In genomic region chr11:110167459-110168251, GRCm38 (mm10) we compare ENCODE assay signal across 9 mouse cellular contexts. TPM values are rescaled to one million over a fixed set of nuclear protein-coding genes. Genes with fewer than 3 reads are reported as not detected.
DNase-seq lines count a peak whose midpoint lies in the region; ATAC-seq and TF ChIP-seq lines count a peak whose summit lies in the region.
"Had no signal": no experiment of that assay in that cellular context is flagged by ENCODE, and none has a peak within 500 bp of the region (broad histone marks: within the 10 kb centered on the region; RNA-seq: fewer than 3 reads in every experiment).

Gene Abca9 (minus strand): TSS chr11:110168196.

- peak within 1 kb of the TSS; percentile 35 for H3K9ac ChIP-seq in heart, embryonic 14.5 days (ENCODE audit: low read length)
- no peak within 1 kb of the TSS for H3K9ac ChIP-seq in neural tube, embryonic 13.5 days
- H3K9ac ChIP-seq: neural tube, embryonic 12.5 days had no signal

- H3K27me3 ChIP-seq in heart, embryonic 14.5 days (ENCODE audit: control insufficient read depth, insufficient read depth, low read length), result no peaks in the 10 kb centered on the region
- no peaks in the 10 kb centered on the region for H3K27me3 ChIP-seq in neural tube, embryonic 13.5 days
- H3K27me3 ChIP-seq in thymus, adult 2 months (ENCODE audit: control insufficient read depth, insufficient read depth, low read length), result no peaks in the 10 kb centered on the region
- H3K27me3 ChIP-seq: neural tube, embryonic 12.5 days had no signal

- no peak for TF ChIP-seq CTCF in thymus, adult 2 months (IDR thresholded peaks at IDR 0.05; ENCODE audit: borderline replicate concordance, control insufficient read depth, extremely low read depth, insufficient read depth, low read length, poor library complexity)

- no peak for ATAC-seq in heart, embryonic 14.5 days (ENCODE audit: insufficient number of reproducible peaks, insufficient read depth, low FRiP score, low read depth)
- no peak for ATAC-seq in neural tube, embryonic 13.5 days (ENCODE audit: low read depth)

- DNase-seq in embryo, embryonic 10.5 days (ENCODE audit: low spot score), result peak; percentile 35
- DNase-seq in embryo, embryonic 10 days (ENCODE audit: low spot score), result no peak
- DNase-seq in Muller cell, postnatal 12 days (ENCODE audit: inconsistent ontology term), result peak; percentile 81
- DNase-seq in embryo, embryonic 11.5 days (ENCODE audit: low read depth, low spot score), result peak; percentile 9
- DNase-seq in layer of hippocampus, postnatal 36 days, result peak; percentile 11 to 13
- DNase-seq in thymus, adult 2 months, result no peak

- no peak for TF ChIP-seq POLR2A in thymus, adult 2 months (IDR thresholded peaks at IDR 0.05; ENCODE audit: control insufficient read depth, extremely low read depth, insufficient read depth, low read length, poor library complexity)

- H3K27ac ChIP-seq in heart, embryonic 14.5 days (replicated peaks in 1 of 2; ENCODE audit: control insufficient read depth in 1 of 2, insufficient read depth in 1 of 2, low read depth in 2 of 2, low read length in 2 of 2), result peak within 1 kb of the TSS; percentile 66 to 73
- H3K27ac ChIP-seq in neural tube, embryonic 13.5 days (replicated peaks), result 0 out of 2 replicates have a peak within 1 kb of the TSS, but pooled peaks have one; percentile 9
- H3K27ac ChIP-seq in thymus, adult 2 months (ENCODE audit: control insufficient read depth, insufficient read depth, low read length), result no peak within 1 kb of the TSS
- H3K27ac ChIP-seq: neural tube, embryonic 12.5 days had no signal

- H3K4me2 ChIP-seq in heart, embryonic 14.5 days (ENCODE audit: low read length), result peak within 1 kb of the TSS; percentile 46
- H3K4me2 ChIP-seq in neural tube, embryonic 13.5 days, result no peak within 1 kb of the TSS
- H3K4me2 ChIP-seq: neural tube, embryonic 12.5 days had no signal

- H3K9me3 ChIP-seq in heart, embryonic 14.5 days (ENCODE audit: control insufficient read depth, low read length), result no peaks in the 10 kb centered on the region
- H3K9me3 ChIP-seq in neural tube, embryonic 13.5 days, result no peaks in the 10 kb centered on the region
- H3K9me3 ChIP-seq: neural tube, embryonic 12.5 days had no signal

- 26% methylated on average over 12 of the region's 12 CpGs for WGBS in heart, embryonic 14.5 days
- 61% methylated on average over 12 of the region's 12 CpGs for WGBS in neural tube, embryonic 13.5 days
- WGBS in thymus, adult 2 months, result 76% methylated on average over 12 of the region's 12 CpGs

- peak within 1 kb of the TSS; percentile 10 to 26; a peak in 2 of 4 replicates for H3K4me3 ChIP-seq in heart, embryonic 14.5 days (ENCODE audit: control insufficient read depth in 1 of 2, insufficient read depth in 1 of 2, low read depth in 1 of 2, low read length in 2 of 2)
- peak within 1 kb of the TSS; percentile 6; the same call in 1 of the 2 replicates for H3K4me3 ChIP-seq in neural tube, embryonic 13.5 days
- no peak within 1 kb of the TSS for H3K4me3 ChIP-seq in thymus, adult 2 months (ENCODE audit: control insufficient read depth, insufficient read depth, low read length)
- H3K4me3 ChIP-seq: neural tube, embryonic 12.5 days had no signal

- H3K36me3 ChIP-seq in heart, embryonic 14.5 days (ENCODE audit: control insufficient read depth, insufficient read depth, low read length), result no peaks in the 10 kb centered on the region
- H3K36me3 ChIP-seq in neural tube, embryonic 13.5 days, result no peaks in the 10 kb centered on the region
- H3K36me3 ChIP-seq in thymus, adult 2 months (ENCODE audit: control insufficient read depth, insufficient read depth, low read length), result no peaks in the 10 kb centered on the region
- H3K36me3 ChIP-seq: neural tube, embryonic 12.5 days had no signal

- H3K4me1 ChIP-seq in heart, embryonic 14.5 days (ENCODE audit: control insufficient read depth in 2 of 2, insufficient read depth in 2 of 2, low read length in 2 of 2), result no peaks in the 10 kb centered on the region; a peak in 1 of 4 replicates
- H3K4me1 ChIP-seq in neural tube, embryonic 13.5 days (replicated peaks), result no peaks in the 10 kb centered on the region
- no peaks in the 10 kb centered on the region for H3K4me1 ChIP-seq in thymus, adult 2 months (replicated peaks; ENCODE audit: control insufficient read depth, insufficient read depth, low read length)
- H3K4me1 ChIP-seq: neural tube, embryonic 12.5 days had no signal

RNA-seq across cellular contexts. Expression of gene Abca9, which starts in this region (rescaled TPM):
- polyA plus RNA-seq in heart, embryonic 14.5 days (2014; fragmentation: Nextera tagmentation; extraction: Ambion mirVana), result 4.2 and 4.5 TPM in 2 replicates
- 1 to 10 TPM; 6.3 to 7.0 TPM for total RNA-seq in layer of hippocampus, postnatal 36 days (2021)
- 3.9 and 4.6 TPM in 2 replicates for polyA plus RNA-seq in neural tube, embryonic 13.5 days (2015; fragmentation: Nextera tagmentation; extraction: Ambion mirVana)
- 0.65 and 1.00 TPM in 2 replicates for polyA plus RNA-seq in thymus, adult 2 months (2012; rRNA removed)

Comparison
In these comparisons a context has a peak if more than half of its experiments do, and no peak if none do; other contexts are left out.
1. DNase-seq: peak in embryo, embryonic 10.5 days (single experiment), Muller cell, postnatal 12 days (single experiment), embryo, embryonic 11.5 days (single experiment) and layer of hippocampus, postnatal 36 days (2 of 2); none in embryo, embryonic 10 days (single experiment) and thymus, adult 2 months (single experiment).